Mouse (Mus musculus) thymus, adult 2 months (tissue): ENCODE measurements at regions not wholly inside any gene's neighbourhood (a gene's known extent, or its start where the extent isn't known, plus 50 kb on each side); places are given as distances from the start of the nearest gene placed in this dataset.

Experiments used
- DNase-seq: peaks from one replicate; pipeline ENCODE4 v3.0.0; 2021
- H3K27ac ChIP-seq: fragments of 200-500 bp; 2 replicates; pipeline ENCODE4 v1.5.1; 2012; ENCODE audit warnings: low read length, control low read depth; ENCODE audit not compliant: control insufficient read depth, insufficient read depth
- H3K27me3 ChIP-seq: fragments of 200-500 bp; 2 replicates; pipeline ENCODE4 v1.6.1; 2012; ENCODE audit warnings: mild to moderate bottlenecking, low read length, moderate library complexity, mixed read lengths; ENCODE audit not compliant: control insufficient read depth, insufficient read depth
- H3K36me3 ChIP-seq: fragments of 200-500 bp; 2 replicates; pipeline ENCODE4 v1.6.1; 2012; ENCODE audit warnings: mild to moderate bottlenecking, low read length, moderate library complexity; ENCODE audit not compliant: control insufficient read depth, insufficient read depth
- H3K4me1 ChIP-seq: fragments of 200-500 bp; replicated peaks from 2 replicates; pipeline ENCODE4 v1.6.1; 2012; ENCODE audit warnings: low read length; ENCODE audit not compliant: control insufficient read depth, insufficient read depth
- H3K4me3 ChIP-seq: fragments of 200-500 bp; 2 replicates; pipeline ENCODE4 v1.5.1; 2012; ENCODE audit warnings: mild to moderate bottlenecking, low read length, control low read depth, moderate library complexity; ENCODE audit not compliant: control insufficient read depth, insufficient read depth
- CTCF ChIP-seq: fragments of 200-500 bp; IDR thresholded peaks from 2 replicates; pipeline ENCODE4 v1.5.1; 2012; ENCODE audit warnings: mild to moderate bottlenecking, control low read depth, low read length, moderate library complexity, borderline replicate concordance; ENCODE audit not compliant: control insufficient read depth, poor library complexity, insufficient read depth; ENCODE audit errors: extremely low read depth
- POLR2A ChIP-seq: fragments of 200-500 bp; IDR thresholded peaks from 2 replicates; pipeline ENCODE4 v1.6.1; 2012; ENCODE audit warnings: mild to moderate bottlenecking, low read length, control low read depth, moderate library complexity; ENCODE audit not compliant: control insufficient read depth, poor library complexity, insufficient read depth; ENCODE audit errors: extremely low read depth
- WGBS: fragments of 180-500 bp; shearing (Covaris S2); methylation state at CpG from one replicate; pipeline ENCODE4 v1.1.7; 2018; 5-methylcytosine and 5-hydroxymethylcytosine counted together

- TF ChIP-seq CTCF: no peak
- no peak for TF ChIP-seq POLR2A
- 97% methylated on average over 4 of the region's 4 CpGs for WGBS
- Histone ChIP-seq H3K4me1 (no peaks in the 10 kb centered on the region), H3K36me3 (no peaks in the 10 kb centered on the region), H3K27ac (no peak overlapping the region), H3K4me3 (no peak overlapping the region), H3K27me3 (no peaks in the 10 kb centered on the region)
- DNase-seq: no peak
These were observed 124.2 kb upstream of the Dynlrb2 start for GRCm38 (mm10) chr8:116380601-116381000.

- Histone ChIP-seq H3K27ac (no peak overlapping the region), H3K4me3 (no peak overlapping the region), H3K36me3 (no peaks in the 10 kb centered on the region), H3K27me3 (no peaks in the 10 kb centered on the region), H3K4me1 (no peaks in the 10 kb centered on the region)
- TF ChIP-seq CTCF (no peak), POLR2A (no peak)
- DNase-seq: no peak
- 80% methylated on average over 3 of the region's 3 CpGs for WGBS
These were observed 124.9 kb upstream of the Dynlrb2 start for GRCm38 (mm10) chr8:116379851-116380250.

DNA sequence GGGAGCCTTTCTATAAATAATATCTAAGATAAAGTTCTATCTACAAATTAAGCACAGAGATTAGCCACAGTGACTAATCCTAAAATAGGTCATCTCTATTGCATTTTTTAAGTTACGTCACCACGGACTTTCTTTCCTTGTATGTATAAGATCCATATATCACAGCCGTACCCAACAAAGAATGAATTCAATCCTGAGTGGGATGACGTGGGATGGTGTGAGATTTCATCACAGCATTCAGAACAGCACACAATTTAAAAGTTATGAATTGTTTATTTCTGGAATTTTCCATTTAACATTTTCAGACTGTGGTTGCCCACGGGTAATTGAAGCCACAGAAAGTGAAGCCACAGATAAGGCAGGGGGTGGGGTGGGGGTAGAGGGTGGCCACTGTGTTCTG is 129.0 kb upstream of the Dynlrb2 start:
- Histone ChIP-seq H3K27me3 (no peaks in the 10 kb centered on the region), H3K27ac (no peak overlapping the region), H3K4me3 (no peak overlapping the region), H3K36me3 (no peaks in the 10 kb centered on the region), H3K4me1 (no peaks in the 10 kb centered on the region)
- 70% methylated on average over 5 of the region's 5 CpGs for WGBS
- no peak for DNase-seq
- TF ChIP-seq POLR2A: no peak
- TF ChIP-seq CTCF: no peak

DNA sequence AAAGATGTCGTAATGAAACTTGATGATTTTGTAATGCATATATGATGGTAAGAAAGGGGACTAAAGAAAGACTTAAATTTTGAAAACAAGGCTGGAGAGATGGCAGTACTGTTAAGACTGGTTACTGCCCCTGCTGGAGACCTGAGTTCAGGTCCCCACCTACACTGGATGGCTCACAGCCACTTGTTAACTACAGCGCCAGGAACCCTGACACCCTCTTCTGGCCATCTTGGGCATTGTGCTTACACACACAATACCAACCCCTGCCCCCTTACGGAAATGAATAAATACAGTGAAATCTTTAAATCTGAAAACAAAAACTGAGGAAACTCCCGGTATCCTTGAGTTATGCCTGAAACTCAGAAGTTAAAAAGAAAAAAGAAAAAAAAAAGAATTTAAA is 131.7 kb upstream of the Dynlrb2 start:
- Histone ChIP-seq H3K27ac (no peak overlapping the region), H3K4me3 (no peak overlapping the region), H3K27me3 (no peaks in the 10 kb centered on the region), H3K4me1 (no peaks in the 10 kb centered on the region), H3K36me3 (no peaks in the 10 kb centered on the region)
- WGBS: 80% methylated on average over 4 of the region's 4 CpGs
- DNase-seq: peak; percentile 11
- TF ChIP-seq CTCF (no peak), POLR2A (no peak)

GRCm38 (mm10) chr8:116372574-116372973 is 132.2 kb upstream of the Dynlrb2 start:
- Histone ChIP-seq H3K36me3 (no peaks in the 10 kb centered on the region), H3K4me1 (no peaks in the 10 kb centered on the region), H3K27ac (no peak overlapping the region), H3K4me3 (no peak overlapping the region), H3K27me3 (no peaks in the 10 kb centered on the region)
- WGBS: 54% methylated on average over 3 of the region's 3 CpGs
- TF ChIP-seq POLR2A: no peak
- no peak for TF ChIP-seq CTCF
- no peak for DNase-seq

- no peaks in the 10 kb centered on the region for H3K27me3 ChIP-seq
- WGBS: 91% methylated on average over 9 of the region's 9 CpGs
- no peak for DNase-seq
- H3K4me3 ChIP-seq: no peak overlapping the region
- H3K36me3 ChIP-seq: no peaks in the 10 kb centered on the region
- no peaks in the 10 kb centered on the region for H3K4me1 ChIP-seq
- no peak overlapping the region for H3K27ac ChIP-seq
- no peak for TF ChIP-seq CTCF
These were observed 132.7 kb upstream of the Dynlrb2 start for GRCm38 (mm10) chr8:116372056-116372455.

- 84% methylated on average over 6 of the region's 6 CpGs for WGBS
- Histone ChIP-seq H3K27ac (no peak overlapping the region), H3K4me3 (no peak overlapping the region), H3K36me3 (no peaks in the 10 kb centered on the region), H3K27me3 (no peaks in the 10 kb centered on the region), H3K4me1 (no peaks in the 10 kb centered on the region)
- DNase-seq: no peak
- TF ChIP-seq CTCF: no peak
- TF ChIP-seq POLR2A: no peak
These were observed 137.3 kb upstream of the Dynlrb2 start for GRCm38 (mm10) chr8:116367491-116367890.
